Mouse (Mus musculus) induced T-regulatory cell, adult 2 months (primary cell): ENCODE measurements around the gene Sit1.

ENCODE experiments used
- DNase-seq: peaks from one replicate; pipeline ENCODE4 v3.0.0-alpha.2; 2012; ENCODE audit warnings: low read depth

Sit1 gene

GRCm38 (mm10) chr4:43483535-43484091, at the start of gene Sit1:
Gene Sit1, minus strand, starts transcription at chr4:43483734.
- DNase-seq = peak; percentile 89

- DNase-seq = no peak
Observed at GRCm38 (mm10) chr4:43533270-43533669, 49.7 kb upstream of the Sit1 start.

GRCm38 (mm10) chr4:43530581-43530980, 47.0 kb upstream of the Sit1 start:
- DNase-seq = peak; percentile 89

DNA sequence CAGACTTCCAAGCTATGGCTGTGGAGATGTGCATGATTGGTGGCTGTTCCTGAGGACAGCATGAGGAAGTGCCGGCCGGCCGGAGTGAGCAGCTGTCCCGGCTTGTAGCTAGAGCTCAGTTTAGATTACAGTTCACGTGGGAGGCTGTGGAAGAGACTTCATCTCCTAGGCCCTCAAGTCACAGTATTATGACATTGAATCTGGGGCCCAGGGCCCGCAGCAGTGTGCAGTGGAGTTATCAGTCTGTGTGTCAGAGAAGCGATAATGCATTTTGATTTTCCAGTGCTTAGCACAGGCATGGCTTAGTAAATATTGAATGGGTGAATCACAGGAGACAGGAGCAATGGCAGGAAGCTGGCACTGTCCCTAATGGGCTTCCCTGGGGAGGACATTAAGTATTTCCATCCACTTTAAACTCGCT, 46.6 kb upstream of the Sit1 start:
- no peak for DNase-seq

- peak; percentile 62 for DNase-seq
Observed at GRCm38 (mm10) chr4:43528487-43528886, 45.0 kb upstream of the Sit1 start.

- DNase-seq = peak; percentile 72
Observed at GRCm38 (mm10) chr4:43527880-43528279, 44.3 kb upstream of the Sit1 start.

DNA sequence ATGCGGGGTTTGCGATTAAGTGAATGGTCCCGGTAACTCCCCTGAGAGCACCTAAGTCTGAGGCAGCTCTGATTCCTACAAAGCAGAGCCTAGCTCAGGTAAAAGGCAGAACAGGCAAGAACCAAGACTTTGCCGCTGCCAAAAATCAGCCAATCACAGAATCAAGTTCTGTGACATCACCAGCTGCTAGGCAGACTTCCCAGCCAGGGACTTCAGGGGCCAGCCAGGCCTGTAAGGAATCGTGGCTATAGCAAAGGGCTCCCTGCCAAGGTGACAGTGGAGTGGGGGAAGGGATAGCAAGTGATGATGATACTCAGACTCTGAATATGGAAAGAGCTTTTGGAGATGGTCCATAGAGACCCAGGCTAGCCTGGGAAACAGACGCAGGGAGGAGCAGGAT, 36.4 kb upstream of the Sit1 start:
- DNase-seq = peak; percentile 91

- peak; percentile 53 for DNase-seq
Observed at GRCm38 (mm10) chr4:43519551-43519950, 36.0 kb upstream of the Sit1 start.

- no peak for DNase-seq
Observed at GRCm38 (mm10) chr4:43515764-43516708, 32.5 kb upstream of the Sit1 start.

- DNase-seq = no peak
Observed at GRCm38 (mm10) chr4:43513791-43514190, 30.3 kb upstream of the Sit1 start.

DNA sequence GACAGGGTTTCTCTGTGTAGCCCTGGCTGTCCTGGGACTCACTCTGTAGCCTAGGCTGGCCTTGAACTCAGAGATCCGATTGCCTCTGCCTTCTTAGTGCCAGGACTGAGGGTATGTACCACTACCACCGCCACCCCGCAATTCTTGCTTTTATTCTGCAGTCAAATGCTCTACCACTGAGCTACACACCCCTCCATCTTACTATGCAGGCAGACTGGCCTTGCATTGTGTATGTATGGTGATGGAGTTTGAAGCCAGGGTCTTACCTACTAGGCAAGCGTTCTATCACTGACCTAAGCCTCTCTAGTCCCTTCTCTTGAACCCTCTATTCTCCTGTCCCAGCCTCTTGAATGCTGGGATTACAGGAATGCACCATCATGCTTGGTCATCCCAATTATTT, 29.8 kb upstream of the Sit1 start:
- DNase-seq = no peak

GRCm38 (mm10) chr4:43512653-43513052, 29.1 kb upstream of the Sit1 start:
- DNase-seq = no peak

DNA sequence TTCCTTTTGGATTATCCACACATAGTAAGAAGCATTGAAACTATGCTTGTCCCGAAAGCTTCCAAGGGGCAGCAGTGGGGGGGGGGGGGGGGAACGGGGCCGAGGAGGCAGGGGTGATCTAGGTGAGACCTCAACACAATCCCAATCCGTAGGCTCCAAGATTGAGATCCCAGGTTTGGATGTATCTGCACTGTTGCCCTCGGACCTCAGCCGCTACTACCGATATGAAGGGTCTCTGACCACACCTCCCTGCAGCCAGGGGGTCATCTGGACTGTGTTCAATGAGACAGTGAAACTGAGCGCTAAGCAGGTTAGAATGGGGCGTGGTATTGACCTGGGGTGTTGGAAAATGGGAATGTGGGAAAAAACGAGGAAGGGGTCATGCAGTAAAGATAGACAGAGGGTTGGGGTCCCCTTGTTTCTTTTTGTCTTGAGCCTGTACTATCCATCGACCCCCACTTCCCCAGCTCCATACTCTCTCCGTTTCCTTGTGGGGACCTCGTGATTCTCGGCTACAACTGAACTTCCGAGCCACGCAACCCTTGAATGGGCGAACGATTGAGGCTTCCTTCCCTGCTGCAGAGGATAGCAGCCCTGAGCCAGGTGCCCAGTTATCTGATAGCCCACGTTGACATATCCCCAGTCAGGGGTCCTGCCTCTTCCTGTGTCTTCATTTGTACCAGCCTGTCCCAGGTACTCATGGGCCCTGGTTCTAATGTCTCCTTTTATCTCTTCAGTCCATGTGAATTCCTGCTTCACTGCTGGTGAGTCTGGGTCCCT, 28.3 kb upstream of the Sit1 start:
- DNase-seq = no peak

DNA sequence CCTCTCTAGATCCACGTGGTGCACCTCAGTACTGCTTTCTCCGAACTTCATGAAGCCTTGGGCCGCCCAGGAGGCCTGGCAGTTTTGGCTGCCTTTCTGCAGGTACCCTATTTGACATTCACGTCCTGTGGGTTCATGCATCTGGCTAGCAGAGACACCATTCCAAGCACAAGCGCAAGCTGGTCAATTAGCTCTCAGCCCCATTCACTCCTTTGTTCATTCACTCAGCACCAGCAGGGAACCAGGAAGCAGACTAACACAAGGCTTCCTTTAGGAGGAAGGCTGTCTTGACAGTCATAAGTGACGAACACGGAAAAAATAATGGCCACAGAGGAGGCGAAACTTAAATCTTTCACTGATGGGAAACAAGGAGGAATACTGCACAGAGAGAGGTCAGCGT, 25.6 kb upstream of the Sit1 start:
- no peak for DNase-seq

GRCm38 (mm10) chr4:43508666-43508997, 25.1 kb upstream of the Sit1 start:
- peak; percentile 86 for DNase-seq

DNA sequence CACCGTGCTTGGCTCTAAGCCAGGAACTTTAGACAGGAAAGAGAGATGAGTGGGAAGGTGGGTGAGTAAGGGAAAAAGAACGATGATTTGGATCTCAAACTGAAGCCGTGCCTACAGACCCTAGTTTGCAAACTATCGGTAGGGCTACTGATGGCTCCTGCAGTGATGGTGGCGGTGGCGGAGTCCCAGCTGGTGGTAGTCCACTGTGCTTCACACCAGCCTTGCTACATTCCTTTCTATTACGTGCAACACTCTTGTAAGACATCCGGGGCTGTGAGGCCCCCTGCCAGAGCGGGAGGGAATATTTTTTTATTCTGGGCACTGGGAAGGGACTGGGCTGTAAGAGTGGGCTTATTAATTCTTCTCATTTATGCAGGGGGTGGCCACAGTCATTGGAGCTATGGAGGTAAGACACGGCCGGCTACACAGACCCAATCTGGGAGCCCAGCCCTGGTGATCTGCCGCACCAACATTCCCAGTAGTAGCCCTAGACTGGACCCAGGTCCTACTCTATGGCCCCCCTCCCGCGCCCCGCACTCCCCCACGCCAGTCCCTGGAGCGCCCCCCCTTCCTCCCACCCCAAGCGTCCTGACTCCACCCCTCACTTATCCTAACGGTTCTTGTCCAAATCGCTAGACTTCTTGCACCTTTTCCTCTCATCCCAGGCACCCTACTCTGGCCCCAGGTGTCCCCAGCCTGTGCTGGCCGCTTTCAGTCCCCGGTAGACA, 24.6 kb upstream of the Sit1 start:
- DNase-seq = no peak

DNA sequence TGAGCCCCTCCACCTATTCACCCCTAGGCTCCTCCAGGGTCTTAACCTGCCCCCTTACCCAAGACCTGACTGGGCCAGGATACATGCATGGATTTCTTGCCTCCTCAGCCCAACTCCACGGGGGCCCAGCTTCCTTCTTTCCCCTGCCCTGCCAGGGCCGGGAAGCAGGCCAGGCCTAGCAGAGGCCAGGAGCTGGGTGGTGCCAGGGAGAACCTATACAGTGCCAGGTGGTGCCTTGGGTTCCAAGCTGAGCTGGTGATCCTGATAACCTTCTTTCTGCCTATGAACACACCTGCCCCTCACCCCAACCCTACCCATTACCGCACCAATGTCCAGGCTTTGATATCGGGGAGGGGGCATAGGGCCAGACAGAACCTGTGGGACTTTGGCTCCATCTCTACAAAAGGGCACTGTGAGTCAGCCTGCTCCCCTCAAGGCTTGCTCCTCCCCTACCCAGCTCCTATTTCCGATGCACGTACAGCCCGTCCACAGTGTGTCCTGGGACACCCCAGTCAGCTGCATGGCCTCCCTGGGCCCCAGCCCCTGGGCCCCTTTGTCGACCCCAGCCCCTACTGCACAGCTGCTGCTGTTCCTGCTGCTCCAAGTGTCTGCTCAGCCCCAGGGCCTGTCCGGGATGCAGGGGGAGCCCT, 23.1 kb upstream of the Sit1 start, which contains the start of gene Car9:
TSS of gene Car9 (plus strand) at position 431 of the 650 bp plus-strand sequence.
- no peak for DNase-seq

- DNase-seq = no peak
Observed at GRCm38 (mm10) chr4:43506074-43506473, 22.5 kb upstream of the Sit1 start.

GRCm38 (mm10) chr4:43504269-43504668, 20.7 kb upstream of the Sit1 start:
- DNase-seq = peak; percentile 50

DNA sequence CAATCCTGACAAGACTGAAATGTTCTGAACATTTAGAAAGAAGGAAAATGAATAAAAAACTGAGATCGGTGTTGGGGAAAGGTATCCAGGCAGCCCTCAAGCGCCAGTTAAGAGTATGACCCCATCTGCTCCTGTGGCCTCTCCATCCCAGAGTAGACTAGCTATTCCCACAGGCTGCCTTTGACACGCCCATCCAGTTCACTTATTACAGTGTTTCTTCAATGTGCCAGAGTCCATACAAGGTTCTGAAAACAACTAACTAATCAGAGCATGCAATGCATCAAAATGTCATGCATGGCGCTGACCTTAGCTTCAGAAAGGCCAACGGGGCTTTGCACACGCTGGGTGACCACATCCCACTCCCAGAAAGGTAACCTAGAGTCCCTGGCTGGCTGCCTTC, 20.0 kb upstream of the Sit1 start:
- no peak for DNase-seq

DNA sequence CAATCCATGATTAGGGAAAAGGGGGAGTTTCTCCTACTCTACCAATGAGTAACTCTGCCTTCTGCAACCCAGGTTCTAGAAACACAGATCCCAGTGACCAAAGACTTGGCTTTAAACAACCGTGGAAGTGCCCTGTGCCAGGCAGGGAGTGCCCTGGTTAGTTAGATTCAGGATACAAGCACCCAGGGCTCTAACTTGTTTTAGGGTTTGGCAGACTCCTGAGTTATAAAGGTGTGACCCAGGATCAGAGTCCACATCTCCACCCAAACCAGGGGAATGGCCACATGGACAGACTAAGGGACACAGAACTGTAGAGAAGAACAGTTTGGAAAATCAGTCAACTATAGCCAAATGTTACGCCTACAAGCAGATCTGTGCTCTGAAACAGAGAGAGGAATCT, 19.5 kb upstream of the Sit1 start:
- DNase-seq = no peak
